ENCODE assay signal across 8 mouse cellular contexts in the genomic region with DNA sequence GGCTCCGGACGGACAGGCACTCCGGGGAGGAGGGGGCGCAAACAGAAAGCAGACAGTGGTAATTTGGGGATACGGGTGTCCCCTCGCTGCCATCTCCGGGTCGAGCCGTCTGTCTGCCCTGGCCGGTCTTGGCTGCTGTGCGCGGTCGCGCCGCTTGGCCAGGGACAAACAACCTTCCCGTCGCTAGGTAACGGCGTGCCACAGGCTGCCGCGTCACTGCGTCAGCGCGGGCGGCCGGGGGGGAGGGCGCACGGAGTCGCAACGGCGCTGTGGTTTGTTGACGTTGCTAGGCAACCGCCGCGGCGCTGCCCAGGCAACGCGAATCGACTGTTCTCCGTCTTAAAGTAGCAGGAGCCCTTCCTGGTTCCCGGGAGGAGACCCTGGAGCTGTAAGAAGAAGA. TPM values are rescaled to one million over a fixed set of nuclear protein-coding genes. Genes with fewer than 3 reads are reported as not detected.
DNase-seq lines count a peak whose midpoint lies in the region; ATAC-seq lines count a peak whose summit lies in the region.

No protein-coding gene starts in this region.

- peak overlapping the region; percentile 62 for H3K9ac ChIP-seq in intestine, embryonic 16.5 days (ENCODE audit: low read depth, low read length)
- H3K9ac ChIP-seq in midbrain, embryonic 11.5 days (ENCODE audit: low read length): peak overlapping the region; percentile 42; the same call in 1 of the 2 replicates

- no peaks in the 10 kb centered on the region for H3K9me3 ChIP-seq in intestine, embryonic 16.5 days (ENCODE audit: control insufficient read depth, low read length)
- no peaks in the 10 kb centered on the region for H3K9me3 ChIP-seq in midbrain, embryonic 11.5 days (ENCODE audit: control insufficient read depth, low read length)

- H3K4me3 ChIP-seq in intestine, embryonic 16.5 days (ENCODE audit: low read length): peak overlapping the region; percentile 53
- H3K4me3 ChIP-seq in midbrain, embryonic 11.5 days (ENCODE audit: low read depth, low read length): peak overlapping the region; percentile 38

- 0% methylated on average over 41 of the region's 41 CpGs for WGBS in intestine, embryonic 16.5 days
- under 1% methylated on average over 38 of the region's 41 CpGs for WGBS in midbrain, embryonic 11.5 days

- H3K27me3 ChIP-seq in intestine, embryonic 16.5 days (replicated peaks; ENCODE audit: control insufficient read depth, insufficient read depth, low read length): peaks cover 8% of the 10 kb centered on the region; the same call in 1 of the 2 replicates
- peaks cover 2% of the 10 kb centered on the region for H3K27me3 ChIP-seq in midbrain, embryonic 11.5 days (ENCODE audit: control insufficient read depth, insufficient read depth, low read length)

- peak overlapping the region; percentile 90 for H3K4me2 ChIP-seq in intestine, embryonic 16.5 days (ENCODE audit: low read depth, low read length)
- peak overlapping the region; percentile 72 for H3K4me2 ChIP-seq in midbrain, embryonic 11.5 days

- intact Hi-C loops in left cerebral cortex, postnatal 4 days (cut with DNase I): no loop called here

- no peak overlapping the region for H3K27ac ChIP-seq in intestine, embryonic 16.5 days (ENCODE audit: low read length)
- H3K27ac ChIP-seq in midbrain, embryonic 11.5 days (ENCODE audit: low read depth, low read length): no peak overlapping the region

- peak; percentile 95 for ATAC-seq in intestine, embryonic 16.5 days
- peak; percentile 95 for ATAC-seq in midbrain, embryonic 11.5 days (ENCODE audit: low FRiP score)

- no peaks in the 10 kb centered on the region for H3K36me3 ChIP-seq in intestine, embryonic 16.5 days (ENCODE audit: control insufficient read depth, insufficient read depth, low read length)
- no peaks in the 10 kb centered on the region for H3K36me3 ChIP-seq in midbrain, embryonic 11.5 days (ENCODE audit: control insufficient read depth, insufficient read depth, low read length)

- peak; percentile 98 for DNase-seq in adrenal gland, postnatal 14 days
- peak; percentile 96 for DNase-seq in embryo, embryonic 9.5 days (ENCODE audit: extremely low spot score)
- DNase-seq in gastrocnemius, postnatal 4 days (ENCODE audit: low spot score in 2 of 2): peak; percentile 89 to 96
- peak; percentile 97 for DNase-seq in left cerebral cortex, postnatal 4 days
- peak; percentile 100 for DNase-seq in midbrain, embryonic 11.5 days (ENCODE audit: low spot score, missing footprints)
- peak; percentile 93 for DNase-seq in right cerebral cortex, postnatal 4 days
- DNase-seq in yolk sac, embryonic 10.5 days (ENCODE audit: low spot score): peak; percentile 94

- H3K4me1 ChIP-seq in intestine, embryonic 16.5 days (ENCODE audit: control insufficient read depth, insufficient read depth, low read length): peaks cover 9% of the 10 kb centered on the region; the same call in 1 of the 2 replicates
- H3K4me1 ChIP-seq in midbrain, embryonic 11.5 days (ENCODE audit: control insufficient read depth, insufficient read depth, low read length): peaks cover 12% of the 10 kb centered on the region

RNA-seq across cellular contexts. Expression of a gene that starts 10.1 kb away (rescaled TPM):
- total RNA-seq in adrenal gland, postnatal 14 days (2021): 2.1 and 22.4 TPM in 2 replicates
- 1 to 10 TPM; 2.5 to 3.8 TPM for total RNA-seq in gastrocnemius, postnatal 4 days (2021)
- 0.10 and 0.21 TPM in 2 replicates for polyA plus RNA-seq in intestine, embryonic 16.5 days (2015; fragmentation: Nextera tagmentation; extraction: Ambion mirVana)
- 1 to 10 TPM; 1.2 to 1.3 TPM for total RNA-seq in left cerebral cortex, postnatal 4 days (2021)
- 0.04 TPM in 1 of 2 replicates, not detected in the other for polyA plus RNA-seq in midbrain, embryonic 11.5 days (2014; fragmentation: Nextera tagmentation; extraction: Ambion mirVana)

RNA-seq across cellular contexts. Expression of a gene that starts 24.7 kb away (rescaled TPM):
- 37.1 and 46.7 TPM in 2 replicates for total RNA-seq in adrenal gland, postnatal 14 days (2021)
- total RNA-seq in gastrocnemius, postnatal 4 days (2021): 10 to 100 TPM; 33.1 to 34.5 TPM
- polyA plus RNA-seq in intestine, embryonic 16.5 days (2015; fragmentation: Nextera tagmentation; extraction: Ambion mirVana): 45.8 and 51.3 TPM in 2 replicates
- total RNA-seq in left cerebral cortex, postnatal 4 days (2021): 10 to 100 TPM; 60.1 to 70.9 TPM
- polyA plus RNA-seq in midbrain, embryonic 11.5 days (2014; fragmentation: Nextera tagmentation; extraction: Ambion mirVana): 111 and 118 TPM in 2 replicates

RNA-seq across cellular contexts. Expression of a gene that starts 37.5 kb away (rescaled TPM):
- total RNA-seq in adrenal gland, postnatal 14 days (2021): 6.0 and 7.9 TPM in 2 replicates
- total RNA-seq in gastrocnemius, postnatal 4 days (2021): 100 to 1,000 TPM; 473 to 501 TPM
- polyA plus RNA-seq in intestine, embryonic 16.5 days (2015; fragmentation: Nextera tagmentation; extraction: Ambion mirVana): 10.3 and 11.8 TPM in 2 replicates
- total RNA-seq in left cerebral cortex, postnatal 4 days (2021): 100 to 1,000 TPM; 154 to 161 TPM
- polyA plus RNA-seq in midbrain, embryonic 11.5 days (2014; fragmentation: Nextera tagmentation; extraction: Ambion mirVana): 48.5 and 53.2 TPM in 2 replicates

RNA-seq across cellular contexts. Expression of a gene that starts 39.4 kb away (rescaled TPM):
- 12.2 and 14.5 TPM in 2 replicates for total RNA-seq in adrenal gland, postnatal 14 days (2021)
- 10 to 100 TPM in 1 of 2 experiments, 1 to 10 TPM in 1; 9.7 to 10.8 TPM for total RNA-seq in gastrocnemius, postnatal 4 days (2021)
- polyA plus RNA-seq in intestine, embryonic 16.5 days (2015; fragmentation: Nextera tagmentation; extraction: Ambion mirVana): 19.1 and 24.3 TPM in 2 replicates
- total RNA-seq in left cerebral cortex, postnatal 4 days (2021): 10 to 100 TPM; 15.9 to 18.7 TPM
- polyA plus RNA-seq in midbrain, embryonic 11.5 days (2014; fragmentation: Nextera tagmentation; extraction: Ambion mirVana): 15.1 and 15.4 TPM in 2 replicates

RNA-seq across cellular contexts. Expression of a gene that starts 39.6 kb away (rescaled TPM):
- 7.3 and 8.3 TPM in 2 replicates for total RNA-seq in adrenal gland, postnatal 14 days (2021)
- 1 to 10 TPM; 4.6 to 6.6 TPM for total RNA-seq in gastrocnemius, postnatal 4 days (2021)
- polyA plus RNA-seq in intestine, embryonic 16.5 days (2015; fragmentation: Nextera tagmentation; extraction: Ambion mirVana): 3.1 and 4.2 TPM in 2 replicates
- total RNA-seq in left cerebral cortex, postnatal 4 days (2021): 1 to 10 TPM; 6.0 to 6.4 TPM
- 3.0 and 3.2 TPM in 2 replicates for polyA plus RNA-seq in midbrain, embryonic 11.5 days (2014; fragmentation: Nextera tagmentation; extraction: Ambion mirVana)

Comparison
In these comparisons a context has a peak if more than half of its experiments do, and no peak if none do; other contexts are left out.
1. RNA of a gene that starts 37.5 kb away (total RNA-seq): 473 to 501 TPM in gastrocnemius, postnatal 4 days and 154 to 161 TPM in left cerebral cortex, postnatal 4 days; 6.0 to 7.9 TPM in adrenal gland, postnatal 14 days; every median in the first group is over 10 times any median in the second.
2. Peak in every context shown above with its lines, with median percentiles within 50 percentile points of each other: DNase-seq.